Mouse (Mus musculus) testis, adult 2 months (tissue): ENCODE data around the gene Tbc1d2. TPM values are rescaled to one million over a fixed set of nuclear protein-coding genes. Genes with fewer than 3 reads are reported as not detected.

ENCODE experiments used
- H3K27ac ChIP-seq: fragments of 200-500 bp; 2 replicates; pipeline ENCODE4 v1.5.1; 2012; ENCODE audit warnings: low read depth, low read length; ENCODE audit not compliant: control insufficient read depth, insufficient read depth
- H3K27me3 ChIP-seq: fragments of 200-500 bp; 2 replicates; pipeline ENCODE4 v1.6.1; 2012; ENCODE audit warnings: mild to moderate bottlenecking, low read length, moderate library complexity; ENCODE audit not compliant: control insufficient read depth, insufficient read depth
- H3K36me3 ChIP-seq: fragments of 200-500 bp; 2 replicates; pipeline ENCODE4 v1.6.1; 2012; ENCODE audit warnings: mild to moderate bottlenecking, low read length; ENCODE audit not compliant: control insufficient read depth, insufficient read depth
- H3K4me1 ChIP-seq: fragments of 200-500 bp; 2 replicates; pipeline ENCODE4 v1.6.1; 2012; ENCODE audit warnings: low read length; ENCODE audit not compliant: control insufficient read depth, insufficient read depth
- H3K4me3 ChIP-seq: fragments of 200-500 bp; 2 replicates; pipeline ENCODE4 v1.5.1; 2012; ENCODE audit warnings: low read depth, mild to moderate bottlenecking, low read length, moderate library complexity, mixed read lengths; ENCODE audit not compliant: control insufficient read depth
- CTCF ChIP-seq: fragments of 200-500 bp; IDR thresholded peaks from 2 replicates; pipeline ENCODE4 v1.5.1; 2012; ENCODE audit warnings: low read depth, mild to moderate bottlenecking, inconsistent platforms, low read length, moderate library complexity; ENCODE audit not compliant: control insufficient read depth, insufficient read depth, insufficient replicate concordance
- POLR2A ChIP-seq: fragments of 200-500 bp; IDR thresholded peaks from 2 replicates; pipeline ENCODE4 v1.6.1; 2012; ENCODE audit warnings: low read depth, mild to moderate bottlenecking, inconsistent platforms, low read length, moderate library complexity; ENCODE audit not compliant: control insufficient read depth
- polyA plus RNA-seq: library from polyadenylated mRNA; depleted of rRNA; stranded (reverse); fragments of >200 nt; gene quantifications from 2 replicates; pipeline ENCODE4 v1.2.3, GENCODE M21; 2012

Gene Tbc1d2
- polyA plus RNA-seq, 1 experiment, result 6.9 TPM

GRCm38 (mm10) chr4:46675992-46676391 lies 26.0 kb upstream of the Tbc1d2 start:
- TF ChIP-seq POLR2A, result no peak
- Histone ChIP-seq H3K27ac (no peak overlapping the region), H3K27me3 (no peaks in the 10 kb centered on the region), H3K36me3 (no peaks in the 10 kb centered on the region), H3K4me3 (no peak overlapping the region), H3K4me1 (no peaks in the 10 kb centered on the region; the same call in 1 of the 2 replicates)

DNA sequence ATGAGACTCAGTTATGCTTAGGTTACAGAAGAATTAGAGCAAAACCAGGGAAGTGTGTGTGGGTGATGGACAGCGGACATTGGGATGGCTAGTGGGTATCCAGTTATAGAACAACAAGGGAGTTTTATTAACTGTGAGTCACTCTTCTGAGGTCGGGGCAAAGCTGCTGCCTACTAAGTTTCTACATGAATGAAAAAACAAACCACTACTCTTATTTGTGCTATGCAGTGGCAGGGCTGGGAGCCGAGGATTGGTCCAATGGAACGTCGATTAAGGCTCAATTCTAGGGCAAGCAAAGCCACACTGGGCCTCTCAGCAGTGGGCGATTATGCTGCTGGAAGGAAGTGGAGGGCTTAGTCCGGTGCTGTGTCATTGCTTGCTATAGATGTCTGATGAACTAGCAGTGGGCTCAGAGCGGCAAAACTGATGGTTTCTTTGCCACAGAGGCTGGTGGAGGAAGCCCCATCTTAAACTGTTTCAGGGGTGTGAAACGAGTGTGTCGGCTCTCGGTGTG lies 25.3 kb upstream of the Tbc1d2 start:
- Histone ChIP-seq H3K4me1 (no peaks in the 10 kb centered on the region; the same call in 1 of the 2 replicates), H3K4me3 (no peak overlapping the region), H3K27ac (no peak overlapping the region), H3K36me3 (no peaks in the 10 kb centered on the region), H3K27me3 (no peaks in the 10 kb centered on the region)
- no peak for TF ChIP-seq CTCF
- TF ChIP-seq POLR2A, result no peak

DNA sequence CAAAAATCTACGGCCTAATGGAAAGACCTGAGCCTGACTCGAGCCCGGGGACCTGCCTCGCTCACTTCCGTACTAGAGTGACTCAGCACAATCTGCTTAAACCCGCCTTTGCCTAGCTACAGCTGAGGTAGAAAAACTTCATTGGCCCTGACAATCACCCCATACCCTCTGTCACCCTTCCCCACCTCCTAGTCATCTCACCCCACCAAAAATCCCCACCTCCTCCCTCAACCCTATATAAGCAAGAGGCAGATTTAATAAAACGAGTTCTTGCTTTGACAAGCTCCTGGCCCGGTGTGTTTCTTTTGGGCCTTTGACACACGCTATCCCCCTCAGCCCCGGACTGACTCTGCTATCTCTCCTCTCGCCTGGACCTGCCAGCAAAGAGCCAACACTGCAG lies 18.6 kb upstream of the Tbc1d2 start:
- Histone ChIP-seq H3K4me3 (no peak overlapping the region), H3K4me1 (peaks cover 6% of the 10 kb centered on the region), H3K36me3 (no peaks in the 10 kb centered on the region), H3K27me3 (no peaks in the 10 kb centered on the region), H3K27ac (no peak overlapping the region)
- TF ChIP-seq POLR2A (no peak), CTCF (no peak)

DNA sequence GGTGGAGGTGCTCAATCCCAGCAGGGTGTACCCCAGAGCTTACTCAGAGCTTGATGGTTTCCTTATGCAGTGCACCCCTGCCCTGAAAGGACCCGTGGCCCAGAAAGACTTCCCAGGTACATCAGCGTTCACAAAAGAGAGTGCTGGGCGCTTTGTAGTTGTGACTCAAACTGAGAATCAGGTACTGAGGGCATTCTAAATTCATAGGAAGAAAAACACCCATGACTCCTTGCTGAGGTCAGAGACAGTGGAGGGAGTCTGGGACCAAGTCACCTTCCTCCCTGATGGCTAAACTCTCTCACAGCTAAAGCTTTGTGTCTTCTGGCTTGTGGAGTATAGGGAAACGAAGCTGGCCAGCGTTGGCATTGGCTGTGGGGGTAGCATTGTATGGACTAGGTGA lies 16.4 kb upstream of the Tbc1d2 start:
- H3K36me3 ChIP-seq, result no peaks in the 10 kb centered on the region
- no peak overlapping the region for H3K4me3 ChIP-seq
- peaks cover 7% of the 10 kb centered on the region for H3K4me1 ChIP-seq
- TF ChIP-seq CTCF (no peak), POLR2A (no peak)
- H3K27ac ChIP-seq, result no peak overlapping the region
- no peaks in the 10 kb centered on the region for H3K27me3 ChIP-seq

GRCm38 (mm10) chr4:46665371-46665774 lies 15.4 kb upstream of the Tbc1d2 start:
- Histone ChIP-seq H3K36me3 (no peaks in the 10 kb centered on the region), H3K4me3 (no peak overlapping the region), H3K27me3 (no peaks in the 10 kb centered on the region), H3K4me1 (peaks cover 7% of the 10 kb centered on the region), H3K27ac (no peak overlapping the region)
- TF ChIP-seq POLR2A (no peak), CTCF (no peak)

DNA sequence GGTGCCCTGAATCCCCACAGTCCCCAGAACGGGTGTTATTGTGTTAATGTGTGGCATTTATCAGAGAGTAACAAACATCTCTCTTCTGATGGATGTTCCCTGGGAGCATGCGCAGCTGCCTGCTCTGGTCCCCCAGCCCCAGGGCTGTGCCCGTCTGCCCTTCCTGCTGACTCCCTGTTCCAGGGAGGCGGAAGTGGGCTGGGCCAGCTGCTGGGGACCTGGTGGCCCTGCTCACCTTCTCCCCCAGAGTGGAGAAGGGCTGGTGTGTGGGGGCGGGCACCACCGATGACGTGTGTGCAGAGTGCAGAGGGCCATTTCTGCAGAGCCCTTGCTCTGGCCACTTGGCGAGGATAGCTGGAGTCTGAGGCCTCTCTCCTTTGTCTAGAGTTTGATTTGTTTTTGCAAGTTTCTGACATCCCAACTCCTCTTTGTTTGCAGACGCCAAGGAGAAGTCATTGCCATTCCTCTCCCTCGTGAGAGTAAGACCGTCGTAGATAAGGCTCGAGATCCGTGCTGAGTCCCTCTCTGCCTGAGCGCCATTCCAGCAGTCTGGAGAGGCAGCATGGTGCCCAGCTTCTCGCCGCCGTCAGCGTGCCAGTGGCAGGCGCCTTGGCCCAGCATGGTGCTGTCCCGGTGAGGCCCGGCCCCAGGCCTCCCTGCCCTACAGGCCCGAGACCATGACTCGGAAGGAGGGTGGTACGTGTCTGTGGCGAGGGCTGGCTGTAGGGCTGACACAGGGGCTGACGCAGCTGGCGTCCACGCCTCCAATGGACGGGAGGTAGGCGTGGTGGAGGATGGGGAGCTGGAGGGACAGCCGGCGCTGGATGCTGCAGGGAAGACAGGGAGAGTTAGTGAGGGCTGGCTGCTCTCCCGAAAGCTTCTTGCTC lies 14.4 kb upstream of the Tbc1d2 start:
- H3K27ac ChIP-seq, result no peak overlapping the region
- TF ChIP-seq CTCF (no peak), POLR2A (no peak)
- peaks cover 7% of the 10 kb centered on the region for H3K4me1 ChIP-seq
- no peaks in the 10 kb centered on the region for H3K27me3 ChIP-seq
- H3K36me3 ChIP-seq, result no peaks in the 10 kb centered on the region
- H3K4me3 ChIP-seq, result peak overlapping the region; percentile 17

GRCm38 (mm10) chr4:46661433-46661832 lies 11.4 kb upstream of the Tbc1d2 start:
- Histone ChIP-seq H3K4me3 (no peak overlapping the region), H3K4me1 (peaks cover 7% of the 10 kb centered on the region), H3K27me3 (no peaks in the 10 kb centered on the region), H3K27ac (no peak overlapping the region), H3K36me3 (no peaks in the 10 kb centered on the region)
- TF ChIP-seq CTCF (no peak), POLR2A (no peak)
